ENCODE assay signal across 10 mouse cellular contexts in genomic region chr10:58326271-58326670, GRCm38 (mm10). TPM values are rescaled to one million over a fixed set of nuclear protein-coding genes. Genes with fewer than 3 reads are reported as not detected.
DNase-seq lines count a peak whose midpoint lies in the region; ATAC-seq and TF ChIP-seq lines count a peak whose summit lies in the region.
"Had no signal": no experiment of that assay in that cellular context is flagged by ENCODE, and none has a peak within 500 bp of the region (broad histone marks: within the 10 kb centered on the region; RNA-seq: fewer than 3 reads in every experiment).

No protein-coding gene starts in this region.

- H3K4me3 ChIP-seq in kidney, embryonic 15.5 days (replicated peaks) = no peak overlapping the region
- H3K4me3 ChIP-seq in kidney, embryonic 14.5 days (ENCODE audit: low read length) = no peak overlapping the region
- H3K4me3 ChIP-seq in ES-Bruce4 (ENCODE audit: low read depth, low read length) = no peak overlapping the region
- no peak overlapping the region for H3K4me3 ChIP-seq in liver, embryonic 13.5 days (replicated peaks)

- TF ChIP-seq CTCF in ES-Bruce4 (IDR thresholded peaks at IDR 0.05; ENCODE audit: low read depth, low read length) = no peak

- H3K9me3 ChIP-seq in kidney, embryonic 15.5 days (replicated peaks) = no peaks in the 10 kb centered on the region
- H3K9me3 ChIP-seq in kidney, embryonic 14.5 days (ENCODE audit: control insufficient read depth, low read length) = no peaks in the 10 kb centered on the region
- H3K9me3 ChIP-seq in ES-Bruce4 (replicated peaks; ENCODE audit: control insufficient read depth, insufficient read depth, low read length, poor library complexity, severe bottlenecking) = no peaks in the 10 kb centered on the region
- H3K9me3 ChIP-seq in liver, embryonic 13.5 days (replicated peaks) = no peaks in the 10 kb centered on the region

- no peak for ATAC-seq in kidney, embryonic 15.5 days (replicated peaks; ENCODE audit: low FRiP score)
- no peak for ATAC-seq in kidney, embryonic 14.5 days (ENCODE audit: low FRiP score, low TSS enrichment)
- no peak for ATAC-seq in liver, embryonic 13.5 days (ENCODE audit: low read depth)
- no peak for ATAC-seq in megakaryocyte-erythroid progenitor cell, adult 5-6 weeks (replicated peaks; ENCODE audit: low FRiP score, low TSS enrichment, poor library complexity, severe bottlenecking)

- WGBS in kidney, embryonic 15.5 days = 40% methylated on average over 3 of the region's 3 CpGs
- 35% methylated on average over 3 of the region's 3 CpGs for WGBS in kidney, embryonic 14.5 days
- 62% methylated on average over 3 of the region's 3 CpGs for WGBS in liver, embryonic 13.5 days (ENCODE audit: insufficient replicate concordance)

- H3K27me3 ChIP-seq in kidney, embryonic 15.5 days = no peaks in the 10 kb centered on the region
- no peaks in the 10 kb centered on the region for H3K27me3 ChIP-seq in kidney, embryonic 14.5 days (ENCODE audit: control insufficient read depth, insufficient read depth, low read length)
- H3K27me3 ChIP-seq in ES-Bruce4 (ENCODE audit: control insufficient read depth, insufficient read depth, low read length, poor library complexity, severe bottlenecking) = no peaks in the 10 kb centered on the region
- H3K27me3 ChIP-seq in liver, embryonic 13.5 days = no peaks in the 10 kb centered on the region

- H3K27ac ChIP-seq in kidney, embryonic 15.5 days = no peak overlapping the region
- H3K27ac ChIP-seq in kidney, embryonic 14.5 days (ENCODE audit: low read depth, low read length) = no peak overlapping the region
- H3K27ac ChIP-seq in ES-Bruce4 (ENCODE audit: insufficient read depth, low read length) = peak overlapping the region; percentile 58; the same call in 1 of the 2 replicates
- peak overlapping the region; percentile 48; the same call in 1 of the 2 replicates for H3K27ac ChIP-seq in liver, embryonic 13.5 days

- TF ChIP-seq POLR2A in ES-Bruce4 (IDR thresholded peaks at IDR 0.05; ENCODE audit: insufficient read depth, low read length) = no peak

- peaks cover 18% of the 10 kb centered on the region for H3K4me1 ChIP-seq in kidney, embryonic 15.5 days
- H3K4me1 ChIP-seq in kidney, embryonic 14.5 days (ENCODE audit: control insufficient read depth, insufficient read depth, low read length) = peaks cover 11% of the 10 kb centered on the region; the same call in 1 of the 2 replicates
- H3K4me1 ChIP-seq in ES-Bruce4 (ENCODE audit: control insufficient read depth, insufficient read depth, low read length) = peaks cover 2% of the 10 kb centered on the region
- H3K4me1 ChIP-seq in liver, embryonic 13.5 days (replicated peaks) = peaks cover 59% of the 10 kb centered on the region

- H3K36me3 ChIP-seq in kidney, embryonic 15.5 days = no peaks in the 10 kb centered on the region
- H3K36me3 ChIP-seq in kidney, embryonic 14.5 days (ENCODE audit: control insufficient read depth, insufficient read depth, low read length) = no peaks in the 10 kb centered on the region
- no peaks in the 10 kb centered on the region for H3K36me3 ChIP-seq in ES-Bruce4 (ENCODE audit: control insufficient read depth, insufficient read depth, low read length, poor library complexity, severe bottlenecking)
- H3K36me3 ChIP-seq in liver, embryonic 13.5 days = no peaks in the 10 kb centered on the region

- H3K4me2 ChIP-seq in kidney, embryonic 15.5 days = 0 out of 2 replicates have a peak overlapping the region, but pooled peaks have one; percentile 15
- no peak overlapping the region for H3K4me2 ChIP-seq in kidney, embryonic 14.5 days (replicated peaks; ENCODE audit: low read depth, low read length)
- peak overlapping the region; percentile 29; the same call in 1 of the 2 replicates for H3K4me2 ChIP-seq in liver, embryonic 13.5 days

- H3K9ac ChIP-seq in kidney, embryonic 15.5 days = no peak overlapping the region
- no peak overlapping the region for H3K9ac ChIP-seq in kidney, embryonic 14.5 days (ENCODE audit: low read depth, low read length)
- H3K9ac ChIP-seq in ES-Bruce4 (ENCODE audit: low read depth, poor library complexity, severe bottlenecking) = no peak overlapping the region
- H3K9ac ChIP-seq in liver, embryonic 13.5 days = peak overlapping the region; percentile 17; the same call in 1 of the 2 replicates

- no peak for TF ChIP-seq EP300 in ES-Bruce4 (IDR thresholded peaks at IDR 0.05; ENCODE audit: insufficient read depth, low read depth, low read length)

- peak; percentile 44 for DNase-seq in ZHBTc4 (ENCODE audit: low read depth, low spot score)
- DNase-seq in liver, embryonic 13.5 days = no peak
- DNase-seq in ovary, postnatal 36 days (ENCODE audit: low spot score) = no peak
- DNase-seq in adrenal gland, adult 2 months = no peak
- DNase-seq: adrenal gland, adult 8-10 months; thymus, postnatal 4 days had no signal

RNA-seq across cellular contexts. Expression of gene Lims1, which starts 3.0 kb away (rescaled TPM):
- 149 and 157 TPM in 2 replicates for polyA plus RNA-seq in kidney, embryonic 15.5 days (2015; fragmentation: Nextera tagmentation; extraction: Ambion mirVana)
- 112 and 131 TPM in 2 replicates for polyA plus RNA-seq in kidney, embryonic 14.5 days (2014; fragmentation: Nextera tagmentation; extraction: Ambion mirVana)
- 58.2 and 58.5 TPM in 2 replicates for polyA plus RNA-seq in ES-Bruce4 (2011; ENCODE audit: insufficient read depth, insufficient read length, low read depth, missing spikeins)
- polyA plus RNA-seq in liver, embryonic 13.5 days (2015; fragmentation: Nextera tagmentation; extraction: Ambion mirVana) = 107 and 118 TPM in 2 replicates
- 10 to 100 TPM; 41.4 to 50.6 TPM for total RNA-seq in adrenal gland, adult 2 months (2021)
- 2.6 and 2.7 TPM in 2 replicates for polyA plus RNA-seq in adrenal gland, adult 2 months (2012; rRNA removed)
- 52.1 and 58.6 TPM in 2 replicates for total RNA-seq in megakaryocyte-erythroid progenitor cell, adult 5-6 weeks (2014; fragmentation: Nextera tagmentation)
- 41.6 and 54.7 TPM in 2 replicates for total RNA-seq in megakaryocyte-erythroid progenitor cell, adult 5-6 weeks (2017)

Comparison
In these comparisons a context has a peak if more than half of its experiments do, and no peak if none do; other contexts are left out.
1. H3K27ac ChIP-seq: peak in ES-Bruce4 (single experiment) and liver, embryonic 13.5 days (single experiment); none in kidney, embryonic 15.5 days (single experiment) and kidney, embryonic 14.5 days (single experiment).
2. RNA of gene Lims1, which starts 3.0 kb away (polyA plus RNA-seq): 149 to 157 TPM in kidney, embryonic 15.5 days, 112 to 131 TPM in kidney, embryonic 14.5 days, 107 to 118 TPM in liver, embryonic 13.5 days and 58.2 to 58.5 TPM in ES-Bruce4; 2.6 to 2.7 TPM in adrenal gland, adult 2 months; every median in the first group is over 10 times any median in the second.